Mouse (Mus musculus) liver, adult 2 months (tissue): ENCODE results near the gene Rpl24. TPM values are rescaled to one million over a fixed set of nuclear protein-coding genes. Genes with fewer than 3 reads are reported as not detected.
"Not testable (repeated sequence)": the region's sequence is repeated elsewhere in the genome, so short reads cannot be mapped to it uniquely, and the experiment has no call there.

Experiments
- DNase-seq: peaks from one replicate; pipeline ENCODE4 v3.0.0-alpha.2; 2011; ENCODE audit warnings: low read depth, low spot score; ENCODE audit errors: extremely low read depth
- H3K27ac ChIP-seq: fragments of 200-500 bp; replicated peaks from 2 replicates; pipeline ENCODE4 v1.5.1; 2012; ENCODE audit warnings: low read depth, mild to moderate bottlenecking, control low read depth, inconsistent platforms, low read length; ENCODE audit not compliant: insufficient read depth
- H3K27me3 ChIP-seq: fragments of 200-500 bp; 2 replicates; pipeline ENCODE4 v1.6.1; 2012; ENCODE audit warnings: mild to moderate bottlenecking, moderate library complexity, low read length, inconsistent platforms; ENCODE audit not compliant: control insufficient read depth, insufficient read depth
- H3K36me3 ChIP-seq: fragments of 200-500 bp; 2 replicates; pipeline ENCODE4 v1.6.1; 2012; ENCODE audit warnings: low read length, inconsistent platforms; ENCODE audit not compliant: control insufficient read depth, insufficient read depth
- H3K4me1 ChIP-seq: fragments of 200-500 bp; 2 replicates; pipeline ENCODE4 v1.6.1; 2011; ENCODE audit warnings: low read length; ENCODE audit not compliant: control insufficient read depth, insufficient read depth
- H3K4me3 ChIP-seq: fragments of 200-500 bp; 2 replicates; pipeline ENCODE4 v1.5.1; 2011; ENCODE audit warnings: low read depth, mild to moderate bottlenecking, control low read depth, low read length, moderate library complexity; ENCODE audit not compliant: insufficient read depth
- H3K79me2 ChIP-seq: fragments of 200-500 bp; 2 replicates; pipeline ENCODE4 v1.6.1; 2012; ENCODE audit warnings: inconsistent platforms, mild to moderate bottlenecking, low read length, moderate library complexity; ENCODE audit not compliant: control insufficient read depth, insufficient read depth
- H3K9ac ChIP-seq: fragments of 200-500 bp; 2 replicates; pipeline ENCODE4 v1.6.1; 2012; ENCODE audit warnings: low read depth, mild to moderate bottlenecking, control low read depth, inconsistent platforms, low read length
- CTCF ChIP-seq: fragments of 200-500 bp; IDR thresholded peaks from 2 replicates; pipeline ENCODE4 v1.5.1; 2011; ENCODE audit warnings: low read depth, low read length, control low read depth
- POLR2A ChIP-seq: fragments of 200-500 bp; IDR thresholded peaks from 2 replicates; pipeline ENCODE4 v1.6.1; 2011; ENCODE audit warnings: low read length, control low read depth; ENCODE audit not compliant: insufficient read depth; ENCODE audit errors: extremely low read depth
- WGBS: fragments of 180-500 bp; shearing (Covaris S2); methylation state at CpG from one replicate; pipeline ENCODE4 v1.1.7; 2018; 5-methylcytosine and 5-hydroxymethylcytosine counted together
- polyA plus RNA-seq: library from polyadenylated mRNA; depleted of rRNA; stranded (reverse); fragments of >200 nt; gene quantifications from 2 replicates; pipeline ENCODE4 v1.2.3, GENCODE M21; 2012
- total RNA-seq: library from RNA; depleted of rRNA; stranded (reverse); fragments of >200 nt; gene quantifications from 2 replicates; pipeline ENCODE4 v1.2.3, GENCODE M21; 2014

The Rpl24 gene
- total and polyA plus RNA-seq, 2 experiments: 95.2 to 178 TPM

DNA sequence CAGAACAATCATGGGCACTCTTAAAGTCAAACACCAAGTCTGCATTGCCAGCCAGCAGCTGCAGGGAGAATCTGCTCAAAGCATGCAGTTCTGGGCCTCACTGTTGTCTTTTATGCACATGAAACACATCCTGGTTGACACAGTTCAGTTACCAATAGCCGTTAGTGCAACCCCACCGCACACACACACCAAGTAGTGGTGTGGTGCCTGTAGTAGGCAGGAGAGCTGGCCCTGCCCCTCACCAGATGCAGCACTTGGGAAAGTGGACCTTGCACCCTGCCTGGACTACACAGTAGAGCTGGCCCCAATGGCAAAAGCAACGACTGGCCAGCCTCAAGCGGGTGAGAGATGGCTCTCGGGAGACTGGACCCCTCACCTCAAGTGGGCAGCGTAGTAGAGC is 26.4 kb upstream of the Rpl24 start:
- 40% methylated on average over 6 of the region's 6 CpGs for WGBS
- no peak overlapping the region for H3K27ac ChIP-seq

DNA sequence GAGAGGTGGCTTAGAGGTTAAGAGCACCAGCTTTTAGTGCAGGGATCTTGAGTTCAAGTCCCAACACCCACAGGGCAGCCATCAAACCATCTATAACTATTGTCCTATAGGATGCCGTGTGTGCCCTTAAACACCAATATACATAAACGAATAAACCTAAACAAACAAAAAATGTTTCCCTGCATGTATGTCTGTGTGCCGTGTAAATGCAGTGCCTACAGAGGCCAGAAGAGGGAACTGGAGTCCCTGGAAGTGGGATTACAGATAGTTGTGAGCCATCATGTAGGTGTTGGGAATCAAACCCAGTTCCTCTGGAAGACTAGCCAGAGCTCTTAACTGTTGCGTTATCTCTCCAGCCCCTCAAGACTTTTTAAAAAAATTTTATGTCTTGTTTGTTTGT is 25.3 kb upstream of the Rpl24 start:
- no peak overlapping the region for H3K9ac ChIP-seq
- H3K27ac ChIP-seq: no peak overlapping the region
- H3K4me3 ChIP-seq: no peak overlapping the region
- H3K27me3 ChIP-seq: no peaks in the 10 kb centered on the region
- DNase-seq: no peak
- H3K79me2 ChIP-seq: no peaks in the 10 kb centered on the region
- 96% methylated on average over 4 of the region's 4 CpGs for WGBS
- no peaks in the 10 kb centered on the region for H3K36me3 ChIP-seq
- H3K4me1 ChIP-seq: no peaks in the 10 kb centered on the region
- TF ChIP-seq CTCF: no peak
- no peak for TF ChIP-seq POLR2A

More for the DNA sequence above, 26.4 kb upstream of the Rpl24 start:
- H3K27me3 ChIP-seq: no peaks in the 10 kb centered on the region
- no peaks in the 10 kb centered on the region for H3K79me2 ChIP-seq
- H3K36me3 ChIP-seq: no peaks in the 10 kb centered on the region
- H3K9ac ChIP-seq: no peak overlapping the region
- no peaks in the 10 kb centered on the region for H3K4me1 ChIP-seq
- no peak for DNase-seq
- TF ChIP-seq POLR2A: no peak
- TF ChIP-seq CTCF: no peak
- no peak overlapping the region for H3K4me3 ChIP-seq

- H3K4me3 ChIP-seq: no peak overlapping the region
- H3K27me3 ChIP-seq: no peaks in the 10 kb centered on the region
- TF ChIP-seq POLR2A (no peak), CTCF (no peak)
- H3K4me1 ChIP-seq: peaks cover 4% of the 10 kb centered on the region; the same call in 1 of the 2 replicates
- H3K36me3 ChIP-seq: no peaks in the 10 kb centered on the region
- peak; percentile 94 for DNase-seq
- no peaks in the 10 kb centered on the region for H3K79me2 ChIP-seq
- 18% methylated on average over 3 of the region's 3 CpGs for WGBS
- H3K9ac ChIP-seq: no peak overlapping the region
- H3K27ac ChIP-seq: no peak overlapping the region
These were observed 18.8 kb upstream of the Rpl24 start for GRCm38 (mm10) chr16:55947266-55947665.

GRCm38 (mm10) chr16:55947876-55948410 is 18.1 kb upstream of the Rpl24 start:
- H3K36me3 ChIP-seq, H3K27ac ChIP-seq, H3K9ac ChIP-seq, H3K4me1 ChIP-seq, H3K79me2 ChIP-seq, H3K4me3 ChIP-seq, H3K27me3 ChIP-seq, DNase-seq: not testable (repeated sequence)
- 95% methylated on average over 2 of the region's 2 CpGs for WGBS

DNA sequence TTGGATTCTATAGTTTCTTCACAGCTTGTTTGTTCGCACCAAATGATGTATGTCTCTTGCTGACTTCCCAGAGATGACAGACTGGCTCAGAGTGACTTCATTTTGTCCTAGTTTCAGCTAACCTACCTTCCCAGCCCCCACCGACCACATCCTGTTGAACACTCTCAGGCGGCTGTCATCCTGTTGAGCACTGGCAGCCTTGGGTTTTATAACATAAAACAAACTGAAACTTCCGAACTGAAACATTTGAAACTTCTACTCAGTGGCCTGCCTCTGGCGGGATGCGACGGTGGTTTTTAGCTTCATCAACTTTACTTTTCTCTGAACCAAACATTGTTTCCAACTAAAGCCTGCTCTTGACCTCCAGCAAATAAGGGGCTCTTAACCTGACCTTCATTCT is 17.1 kb upstream of the Rpl24 start:
- no peaks in the 10 kb centered on the region for H3K36me3 ChIP-seq
- no peaks in the 10 kb centered on the region for H3K27me3 ChIP-seq
- no peaks in the 10 kb centered on the region for H3K79me2 ChIP-seq
- DNase-seq: no peak
- no peak overlapping the region for H3K4me3 ChIP-seq
- H3K9ac ChIP-seq: no peak overlapping the region
- H3K27ac ChIP-seq: no peak overlapping the region
- H3K4me1 ChIP-seq: peaks cover 4% of the 10 kb centered on the region; the same call in 1 of the 2 replicates
- WGBS: 55% methylated on average over 7 of the region's 7 CpGs
- TF ChIP-seq CTCF (no peak), POLR2A (no peak)

DNA sequence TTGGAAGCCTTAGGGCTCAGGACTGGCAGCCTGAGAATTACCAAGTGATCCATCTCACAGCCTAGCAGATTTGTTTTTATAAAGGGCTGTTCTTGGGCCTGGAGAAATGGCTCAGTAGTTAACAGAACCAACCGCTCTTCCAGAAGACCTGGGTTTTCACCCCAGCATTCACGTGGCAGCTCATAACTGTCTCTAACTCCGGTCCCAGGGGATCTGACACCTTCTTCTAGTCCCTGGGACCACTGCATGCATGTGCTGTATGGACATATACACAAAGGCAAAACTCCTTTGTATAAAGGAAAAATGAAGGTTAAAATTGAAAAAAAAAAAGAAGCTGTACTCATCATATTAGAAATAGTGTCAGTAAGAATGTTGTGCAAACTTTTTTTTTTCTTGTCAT is 15.6 kb upstream of the Rpl24 start:
- no peak overlapping the region for H3K27ac ChIP-seq
- DNase-seq: no peak
- no peak overlapping the region for H3K9ac ChIP-seq
- peaks cover 4% of the 10 kb centered on the region; the same call in 1 of the 2 replicates for H3K4me1 ChIP-seq
- no peaks in the 10 kb centered on the region for H3K79me2 ChIP-seq
- no peak overlapping the region for H3K4me3 ChIP-seq
- TF ChIP-seq POLR2A (no peak), CTCF (no peak)
- H3K36me3 ChIP-seq: no peaks in the 10 kb centered on the region
- no peaks in the 10 kb centered on the region for H3K27me3 ChIP-seq
- 70% methylated on average over 3 of the region's 3 CpGs for WGBS
